Mouse (Mus musculus) liver, embryonic 15.5 days (tissue): ENCODE data around the gene Birc6. TPM values are rescaled to one million over a fixed set of nuclear protein-coding genes. Genes with fewer than 3 reads are reported as not detected.
"Not testable (repeated sequence)": the region's sequence is repeated elsewhere in the genome, so short reads cannot be mapped to it uniquely, and the experiment has no call there.

ENCODE experiments used
- ATAC-seq: fragments of 200-750 bp; cut with Nextera tagmentation; 2 replicates; pipeline ENCODE4 v1.8.0; 2017; ENCODE audit warnings: moderate number of reproducible peaks, mild to moderate bottlenecking, moderate library complexity; ENCODE audit not compliant: insufficient read depth
- H3K27ac ChIP-seq: fragments of 300-500 bp; sonication (generic); replicated peaks from 2 replicates; pipeline ENCODE4 v1.5.1; 2015; ENCODE audit warnings: mild to moderate bottlenecking, inconsistent platforms
- H3K27me3 ChIP-seq: fragments of 300-500 bp; sonication (generic); 2 replicates; pipeline ENCODE4 v1.6.1; 2015; ENCODE audit warnings: mild to moderate bottlenecking, inconsistent platforms
- H3K36me3 ChIP-seq: fragments of 300-500 bp; sonication (generic); replicated peaks from 2 replicates; pipeline ENCODE4 v1.6.1; 2015; ENCODE audit warnings: moderate library complexity, mild to moderate bottlenecking, inconsistent platforms
- H3K4me1 ChIP-seq: fragments of 300-500 bp; sonication (generic); replicated peaks from 2 replicates; pipeline ENCODE4 v1.6.1; 2015; ENCODE audit warnings: inconsistent platforms
- H3K4me2 ChIP-seq: fragments of 300-500 bp; sonication (generic); 2 replicates; pipeline ENCODE4 v1.6.1; 2015; ENCODE audit warnings: moderate library complexity, mild to moderate bottlenecking, inconsistent platforms
- H3K4me3 ChIP-seq: fragments of 300-500 bp; sonication (generic); replicated peaks from 2 replicates; pipeline ENCODE4 v1.5.1; 2015; ENCODE audit warnings: mild to moderate bottlenecking, inconsistent platforms
- H3K9ac ChIP-seq: fragments of 300-500 bp; sonication (generic); 2 replicates; pipeline ENCODE4 v1.6.1; 2015; ENCODE audit warnings: moderate library complexity, mild to moderate bottlenecking, inconsistent platforms
- H3K9me3 ChIP-seq: fragments of 300-500 bp; sonication (generic); replicated peaks from 2 replicates; pipeline ENCODE4 v1.6.1; 2016; ENCODE audit warnings: inconsistent platforms
- WGBS: fragments of 180-500 bp; shearing (Covaris S2); methylation state at CpG from one replicate; pipeline ENCODE4 v1.1.7; 2015; ENCODE audit warnings: mixed read lengths; ENCODE audit not compliant: insufficient replicate concordance; 5-methylcytosine and 5-hydroxymethylcytosine counted together
- polyA plus RNA-seq: library from polyadenylated mRNA; unstranded; fragments of >200 nt; fragmentation: Nextera tagmentation; extraction: Ambion mirVana; gene quantifications from 2 replicates; pipeline ENCODE4 v1.2.1, GENCODE M21; 2015

The Birc6 gene
- polyA plus RNA-seq, 1 experiment from 2014 or later = 26.1 TPM

GRCm38 (mm10) chr17:74658362-74658761 lies 130.3 kb downstream of the Birc6 start:
- no peaks in the 10 kb centered on the region for H3K4me1 ChIP-seq
- no peaks in the 10 kb centered on the region for H3K27me3 ChIP-seq
- no peak overlapping the region for H3K4me3 ChIP-seq
- H3K36me3 ChIP-seq = peaks cover 67% of the 10 kb centered on the region
- no peak overlapping the region for H3K27ac ChIP-seq
- ATAC-seq = no peak
- H3K9ac ChIP-seq = no peak overlapping the region
- no peaks in the 10 kb centered on the region for H3K9me3 ChIP-seq
- H3K4me2 ChIP-seq = no peak overlapping the region
- WGBS = 93% methylated on average over 3 of the region's 3 CpGs

GRCm38 (mm10) chr17:74668010-74668409 lies 139.9 kb downstream of the Birc6 start:
- H3K27me3 ChIP-seq = no peaks in the 10 kb centered on the region
- H3K4me2 ChIP-seq = no peak overlapping the region
- H3K4me1 ChIP-seq = no peaks in the 10 kb centered on the region
- H3K4me3 ChIP-seq = no peak overlapping the region
- WGBS = 67% methylated on average over 1 of the region's 1 CpGs
- no peak for ATAC-seq
- peaks cover 62% of the 10 kb centered on the region for H3K36me3 ChIP-seq
- no peak overlapping the region for H3K27ac ChIP-seq
- H3K9me3 ChIP-seq = no peaks in the 10 kb centered on the region
- no peak overlapping the region for H3K9ac ChIP-seq

GRCm38 (mm10) chr17:74670031-74670430 lies 141.9 kb downstream of the Birc6 start:
- H3K4me2 ChIP-seq = no peak overlapping the region
- no peak overlapping the region for H3K4me3 ChIP-seq
- no peak overlapping the region for H3K9ac ChIP-seq
- no peaks in the 10 kb centered on the region for H3K27me3 ChIP-seq
- no peaks in the 10 kb centered on the region for H3K9me3 ChIP-seq
- no peaks in the 10 kb centered on the region for H3K4me1 ChIP-seq
- WGBS = 87% methylated on average over 13 of the region's 13 CpGs
- H3K36me3 ChIP-seq = peaks cover 53% of the 10 kb centered on the region
- H3K27ac ChIP-seq = no peak overlapping the region
- ATAC-seq = no peak

- no peaks in the 10 kb centered on the region for H3K9me3 ChIP-seq
- no peak overlapping the region for H3K4me3 ChIP-seq
- H3K4me1 ChIP-seq = no peaks in the 10 kb centered on the region
- ATAC-seq = no peak
- H3K27ac ChIP-seq = no peak overlapping the region
- H3K9ac ChIP-seq = no peak overlapping the region
- WGBS = 76% methylated on average over 4 of the region's 4 CpGs
- H3K36me3 ChIP-seq = peaks cover 64% of the 10 kb centered on the region
- no peaks in the 10 kb centered on the region for H3K27me3 ChIP-seq
- no peak overlapping the region for H3K4me2 ChIP-seq
These were observed 144.4 kb downstream of the Birc6 start for GRCm38 (mm10) chr17:74672446-74672845.

GRCm38 (mm10) chr17:74673251-74673650 lies 145.2 kb downstream of the Birc6 start:
- Histone ChIP-seq H3K4me3 (no peak overlapping the region), H3K4me2 (no peak overlapping the region), H3K4me1 (no peaks in the 10 kb centered on the region), H3K36me3 (peaks cover 70% of the 10 kb centered on the region), H3K9me3 (no peaks in the 10 kb centered on the region), H3K27me3 (no peaks in the 10 kb centered on the region), H3K27ac (no peak overlapping the region), H3K9ac (no peak overlapping the region)
- ATAC-seq = no peak

- H3K4me2 ChIP-seq = no peak overlapping the region
- WGBS = 72% methylated on average over 8 of the region's 8 CpGs
These were observed 150.0 kb downstream of the Birc6 start for GRCm38 (mm10) chr17:74678061-74678460.

GRCm38 (mm10) chr17:74684927-74685326 lies 156.8 kb downstream of the Birc6 start:
- Histone ChIP-seq H3K4me1 (no peaks in the 10 kb centered on the region), H3K4me2 (no peak overlapping the region), H3K36me3 (peaks cover 36% of the 10 kb centered on the region), H3K9me3 (no peaks in the 10 kb centered on the region), H3K4me3 (no peak overlapping the region), H3K27me3 (no peaks in the 10 kb centered on the region), H3K27ac (no peak overlapping the region), H3K9ac (no peak overlapping the region)
- ATAC-seq = no peak
- WGBS = 86% methylated on average over 3 of the region's 3 CpGs

More at GRCm38 (mm10) chr17:74678061-74678460, 150.0 kb downstream of the Birc6 start:
- Histone ChIP-seq H3K4me3 (no peak overlapping the region), H3K27me3 (no peaks in the 10 kb centered on the region), H3K27ac (no peak overlapping the region), H3K9me3 (no peaks in the 10 kb centered on the region), H3K36me3 (peaks cover 48% of the 10 kb centered on the region), H3K9ac (no peak overlapping the region), H3K4me1 (no peaks in the 10 kb centered on the region)
- ATAC-seq = no peak

GRCm38 (mm10) chr17:74688555-74688954 lies 160.5 kb downstream of the Birc6 start:
- Histone ChIP-seq H3K27ac (no peak overlapping the region), H3K4me3 (no peak overlapping the region), H3K36me3 (peaks cover 57% of the 10 kb centered on the region), H3K9me3 (no peaks in the 10 kb centered on the region), H3K9ac (no peak overlapping the region), H3K4me2 (no peak overlapping the region), H3K27me3 (no peaks in the 10 kb centered on the region), H3K4me1 (no peaks in the 10 kb centered on the region)
- no peak for ATAC-seq
- WGBS = 81% methylated on average over 2 of the region's 2 CpGs

GRCm38 (mm10) chr17:74689406-74689805 lies 161.3 kb downstream of the Birc6 start:
- H3K4me3 ChIP-seq = no peak overlapping the region
- no peak overlapping the region for H3K27ac ChIP-seq
- H3K36me3 ChIP-seq = peaks cover 57% of the 10 kb centered on the region
- no peak overlapping the region for H3K4me2 ChIP-seq
- no peak for ATAC-seq
- no peaks in the 10 kb centered on the region for H3K4me1 ChIP-seq
- H3K9me3 ChIP-seq = no peaks in the 10 kb centered on the region
- H3K9ac ChIP-seq = no peak overlapping the region
- no peaks in the 10 kb centered on the region for H3K27me3 ChIP-seq
- WGBS = 79% methylated on average over 4 of the region's 4 CpGs

- not testable (repeated sequence) for ATAC-seq, H3K27ac ChIP-seq, H3K9me3 ChIP-seq, H3K4me1 ChIP-seq, H3K9ac ChIP-seq, H3K4me2 ChIP-seq, H3K4me3 ChIP-seq, H3K27me3 ChIP-seq
- WGBS = 80% methylated on average over 2 of the region's 2 CpGs
- peaks cover 70% of the 10 kb centered on the region for H3K36me3 ChIP-seq
These were observed 173.6 kb downstream of the Birc6 start for GRCm38 (mm10) chr17:74701661-74702060.

- Histone ChIP-seq H3K4me1 (peaks cover 2% of the 10 kb centered on the region; the same call in 1 of the 2 replicates), H3K27me3 (no peaks in the 10 kb centered on the region), H3K4me3 (no peak overlapping the region), H3K9me3 (no peaks in the 10 kb centered on the region), H3K9ac (no peak overlapping the region), H3K4me2 (no peak overlapping the region), H3K36me3 (peaks cover 32% of the 10 kb centered on the region), H3K27ac (no peak overlapping the region)
- 52% methylated on average over 5 of the region's 5 CpGs for WGBS
- no peak for ATAC-seq
These were observed 177.4 kb downstream of the Birc6 start for GRCm38 (mm10) chr17:74705480-74705879.

GRCm38 (mm10) chr17:74706593-74706992 lies 178.5 kb downstream of the Birc6 start:
- no peak for ATAC-seq
- no peak overlapping the region for H3K4me2 ChIP-seq

More at GRCm38 (mm10) chr17:74706593-74706992, 178.5 kb downstream of the Birc6 start:
- H3K9ac ChIP-seq = no peak overlapping the region
- peaks cover 22% of the 10 kb centered on the region for H3K36me3 ChIP-seq
- H3K4me1 ChIP-seq = peaks cover 9% of the 10 kb centered on the region
- no peaks in the 10 kb centered on the region for H3K9me3 ChIP-seq
- no peak overlapping the region for H3K4me3 ChIP-seq
- no peaks in the 10 kb centered on the region for H3K27me3 ChIP-seq
- no peak overlapping the region for H3K27ac ChIP-seq
